13 mouse cellular contexts compared by ENCODE assay signal in genomic region chr7:28931695-28932039, GRCm38 (mm10). TPM values are rescaled to one million over a fixed set of nuclear protein-coding genes. Genes with fewer than 3 reads are reported as not detected.
DNase-seq lines count a peak whose midpoint lies in the region; ATAC-seq and TF ChIP-seq lines count a peak whose summit lies in the region.
"Had no signal": no experiment of that assay in that cellular context is flagged by ENCODE, and none has a peak within 500 bp of the region (broad histone marks: within the 10 kb centered on the region; RNA-seq: fewer than 3 reads in every experiment).

No protein-coding gene starts in this region.

- H3K4me1 ChIP-seq in kidney, embryonic 14.5 days (ENCODE audit: control insufficient read depth, insufficient read depth, low read length) = peaks cover 48% of the 10 kb centered on the region
- peaks cover 96% of the 10 kb centered on the region for H3K4me1 ChIP-seq in E14TG2a.4 (replicated peaks; ENCODE audit: low read depth, low read length)
- H3K4me1 ChIP-seq in lung, embryonic 16.5 days (replicated peaks; ENCODE audit: control insufficient read depth, insufficient read depth, low read length) = peaks cover 48% of the 10 kb centered on the region
- peaks cover 24% of the 10 kb centered on the region for H3K4me1 ChIP-seq in neural tube, embryonic 15.5 days

- TF ChIP-seq CTCF in gastrocnemius, adult 2 months (IDR thresholded peaks at IDR 0.05) = no peak
- TF ChIP-seq CTCF in E14TG2a.4 (conservative IDR thresholded peaks at IDR 0.05; ENCODE audit: low read length) = no peak

- no peak overlapping the region for H3K9ac ChIP-seq in kidney, embryonic 14.5 days (ENCODE audit: low read depth, low read length)
- no peak overlapping the region; the same call in 1 of the 2 replicates for H3K9ac ChIP-seq in lung, embryonic 16.5 days (ENCODE audit: low read length)
- no peak overlapping the region for H3K9ac ChIP-seq in neural tube, embryonic 15.5 days (replicated peaks)
- H3K9ac ChIP-seq: hindbrain, embryonic 14.5 days had no signal

- intact Hi-C loops in gastrocnemius, adult 2 months (cut with DNase I) = no loop called here

- ATAC-seq in kidney, embryonic 14.5 days (ENCODE audit: low FRiP score, low TSS enrichment) = peak; percentile 43
- peak; percentile 26; the same call in 1 of the 2 replicates for ATAC-seq in lung, embryonic 16.5 days (ENCODE audit: low read depth)
- no peak for ATAC-seq in neural tube, embryonic 15.5 days (ENCODE audit: low FRiP score)

- no peak overlapping the region for H3K4me3 ChIP-seq in gastrocnemius, adult 2 months
- H3K4me3 ChIP-seq in kidney, embryonic 14.5 days (ENCODE audit: low read length) = no peak overlapping the region
- H3K4me3 ChIP-seq in E14TG2a.4 (replicated peaks; ENCODE audit: low read length) = peak overlapping the region; percentile 48; the same call in 1 of the 2 replicates
- H3K4me3 ChIP-seq in lung, embryonic 16.5 days (ENCODE audit: low read length) = no peak overlapping the region
- H3K4me3 ChIP-seq in neural tube, embryonic 15.5 days (replicated peaks) = no peak overlapping the region
- H3K4me3 ChIP-seq: forebrain, embryonic 10.5 days had no signal

- H3K9me3 ChIP-seq in kidney, embryonic 14.5 days (ENCODE audit: control insufficient read depth, low read length) = no peaks in the 10 kb centered on the region
- H3K9me3 ChIP-seq in E14TG2a.4 (ENCODE audit: low read length) = no peaks in the 10 kb centered on the region
- H3K9me3 ChIP-seq in lung, embryonic 16.5 days (ENCODE audit: control insufficient read depth, low read length) = no peaks in the 10 kb centered on the region
- no peaks in the 10 kb centered on the region for H3K9me3 ChIP-seq in neural tube, embryonic 15.5 days (replicated peaks)
- H3K9me3 ChIP-seq: forebrain, embryonic 10.5 days had no signal

- peak overlapping the region; percentile 62 for H3K27ac ChIP-seq in gastrocnemius, adult 2 months
- peak overlapping the region; percentile 59 for H3K27ac ChIP-seq in kidney, embryonic 14.5 days (ENCODE audit: low read depth, low read length)
- peak overlapping the region; percentile 80 for H3K27ac ChIP-seq in lung, embryonic 16.5 days (ENCODE audit: low read length)
- H3K27ac ChIP-seq in neural tube, embryonic 15.5 days (replicated peaks) = no peak overlapping the region
- H3K27ac ChIP-seq: forebrain, embryonic 10.5 days; hindbrain, embryonic 14.5 days had no signal

- no peak for DNase-seq in gastrocnemius, adult 2 months
- DNase-seq in gastrocnemius, postnatal 4 days (ENCODE audit: low spot score in 2 of 2) = no peak
- no peak for DNase-seq in kidney, postnatal 36 days
- no peak for DNase-seq in cerebellum, postnatal 36 days
- DNase-seq: cerebellum, adult 2 months; spleen, adult 18-20 months had no signal

- no peaks in the 10 kb centered on the region for H3K27me3 ChIP-seq in kidney, embryonic 14.5 days (ENCODE audit: control insufficient read depth, insufficient read depth, low read length)
- H3K27me3 ChIP-seq in E14TG2a.4 (ENCODE audit: insufficient read depth, low read length) = no peaks in the 10 kb centered on the region
- H3K27me3 ChIP-seq in lung, embryonic 16.5 days (ENCODE audit: control insufficient read depth, insufficient read depth, low read depth, low read length) = no peaks in the 10 kb centered on the region
- no peaks in the 10 kb centered on the region for H3K27me3 ChIP-seq in neural tube, embryonic 15.5 days (replicated peaks)

- no peak overlapping the region for H3K4me2 ChIP-seq in kidney, embryonic 14.5 days (replicated peaks; ENCODE audit: low read depth, low read length)
- no peak overlapping the region for H3K4me2 ChIP-seq in lung, embryonic 16.5 days (ENCODE audit: low read depth, low read length)
- H3K4me2 ChIP-seq in neural tube, embryonic 15.5 days = no peak overlapping the region
- H3K4me2 ChIP-seq: hindbrain, embryonic 14.5 days had no signal

- H3K36me3 ChIP-seq in kidney, embryonic 14.5 days (ENCODE audit: control insufficient read depth, insufficient read depth, low read length) = peaks cover 2% of the 10 kb centered on the region; the same call in 1 of the 2 replicates
- H3K36me3 ChIP-seq in E14TG2a.4 (ENCODE audit: insufficient read depth, low read length) = peaks cover 80% of the 10 kb centered on the region
- no peaks in the 10 kb centered on the region for H3K36me3 ChIP-seq in lung, embryonic 16.5 days (ENCODE audit: control insufficient read depth, insufficient read depth, low read length)
- H3K36me3 ChIP-seq in neural tube, embryonic 15.5 days = no peaks in the 10 kb centered on the region

- WGBS in kidney, embryonic 14.5 days = 75% methylated on average over 4 of the region's 4 CpGs
- WGBS in lung, embryonic 16.5 days = 59% methylated on average over 4 of the region's 4 CpGs
- 89% methylated on average over 4 of the region's 4 CpGs for WGBS in neural tube, embryonic 15.5 days

RNA-seq across cellular contexts. Expression of gene Actn4, which starts 30.5 kb away (rescaled TPM):
- 10 to 100 TPM; 27.1 to 40.2 TPM for total RNA-seq in gastrocnemius, adult 2 months (2021)
- total RNA-seq in gastrocnemius, postnatal 4 days (2021) = 100 to 1,000 TPM; 133 to 160 TPM
- polyA plus RNA-seq in kidney, embryonic 14.5 days (2014; fragmentation: Nextera tagmentation; extraction: Ambion mirVana) = 176 and 239 TPM in 2 replicates
- polyA plus RNA-seq in lung, embryonic 16.5 days (2015; fragmentation: Nextera tagmentation; extraction: Ambion mirVana) = 313 and 319 TPM in 2 replicates
- 141 and 177 TPM in 2 replicates for polyA plus RNA-seq in neural tube, embryonic 15.5 days (2015; fragmentation: Nextera tagmentation; extraction: Ambion mirVana)

RNA-seq across cellular contexts. Expression of gene Eif3k, which starts 50.0 kb away (rescaled TPM):
- 100 to 1,000 TPM; 122 to 141 TPM for total RNA-seq in gastrocnemius, adult 2 months (2021)
- 100 to 1,000 TPM; 191 to 212 TPM for total RNA-seq in gastrocnemius, postnatal 4 days (2021)
- 458 and 497 TPM in 2 replicates for polyA plus RNA-seq in kidney, embryonic 14.5 days (2014; fragmentation: Nextera tagmentation; extraction: Ambion mirVana)
- 366 and 367 TPM in 2 replicates for polyA plus RNA-seq in lung, embryonic 16.5 days (2015; fragmentation: Nextera tagmentation; extraction: Ambion mirVana)
- polyA plus RNA-seq in neural tube, embryonic 15.5 days (2015; fragmentation: Nextera tagmentation; extraction: Ambion mirVana) = 306 and 324 TPM in 2 replicates

RNA-seq across cellular contexts. Expression of gene Map4k1, which starts 50.2 kb away (rescaled TPM):
- total RNA-seq in gastrocnemius, adult 2 months (2021) = under 1 TPM; 0.25 to 0.33 TPM
- 1 to 10 TPM; 1.3 to 1.6 TPM for total RNA-seq in gastrocnemius, postnatal 4 days (2021)
- polyA plus RNA-seq in kidney, embryonic 14.5 days (2014; fragmentation: Nextera tagmentation; extraction: Ambion mirVana) = 9.8 and 12.6 TPM in 2 replicates
- polyA plus RNA-seq in lung, embryonic 16.5 days (2015; fragmentation: Nextera tagmentation; extraction: Ambion mirVana) = 8.9 and 10.7 TPM in 2 replicates
- polyA plus RNA-seq in neural tube, embryonic 15.5 days (2015; fragmentation: Nextera tagmentation; extraction: Ambion mirVana) = 10.3 and 19.2 TPM in 2 replicates

RNA-seq across cellular contexts. Expression of gene Capn12, which starts 50.4 kb away (rescaled TPM):
- total RNA-seq in gastrocnemius, adult 2 months (2021) = under 1 TPM; 0.15 to 0.28 TPM
- total RNA-seq in gastrocnemius, postnatal 4 days (2021) = under 1 TPM; 0.10 to 0.20 TPM
- 0.51 and 0.64 TPM in 2 replicates for polyA plus RNA-seq in kidney, embryonic 14.5 days (2014; fragmentation: Nextera tagmentation; extraction: Ambion mirVana)
- polyA plus RNA-seq in lung, embryonic 16.5 days (2015; fragmentation: Nextera tagmentation; extraction: Ambion mirVana) = 0.43 and 0.49 TPM in 2 replicates
- 0.35 and 0.60 TPM in 2 replicates for polyA plus RNA-seq in neural tube, embryonic 15.5 days (2015; fragmentation: Nextera tagmentation; extraction: Ambion mirVana)
- total RNA-seq: megakaryocyte-erythroid progenitor cell, adult 5-6 weeks had no signal
